Mouse (Mus musculus) bone marrow, adult 2 months (tissue): ENCODE data around the gene Hils1.
A peak's percentile ranks its signal among the peaks of the same experiment; 100 is the strongest.

Source experiments
- CTCF ChIP-seq: fragments of 200-500 bp; IDR thresholded peaks from 2 replicates; pipeline ENCODE4 v1.5.1; 2011; ENCODE audit warnings: low read length, control low read depth; ENCODE audit not compliant: control insufficient read depth, insufficient read depth
- POLR2A ChIP-seq: fragments of 200-500 bp; IDR thresholded peaks from 2 replicates; pipeline ENCODE4 v1.6.1; 2011; ENCODE audit warnings: low read depth, mild to moderate bottlenecking, control low read depth, low read length, borderline replicate concordance; ENCODE audit not compliant: control insufficient read depth

DNA sequence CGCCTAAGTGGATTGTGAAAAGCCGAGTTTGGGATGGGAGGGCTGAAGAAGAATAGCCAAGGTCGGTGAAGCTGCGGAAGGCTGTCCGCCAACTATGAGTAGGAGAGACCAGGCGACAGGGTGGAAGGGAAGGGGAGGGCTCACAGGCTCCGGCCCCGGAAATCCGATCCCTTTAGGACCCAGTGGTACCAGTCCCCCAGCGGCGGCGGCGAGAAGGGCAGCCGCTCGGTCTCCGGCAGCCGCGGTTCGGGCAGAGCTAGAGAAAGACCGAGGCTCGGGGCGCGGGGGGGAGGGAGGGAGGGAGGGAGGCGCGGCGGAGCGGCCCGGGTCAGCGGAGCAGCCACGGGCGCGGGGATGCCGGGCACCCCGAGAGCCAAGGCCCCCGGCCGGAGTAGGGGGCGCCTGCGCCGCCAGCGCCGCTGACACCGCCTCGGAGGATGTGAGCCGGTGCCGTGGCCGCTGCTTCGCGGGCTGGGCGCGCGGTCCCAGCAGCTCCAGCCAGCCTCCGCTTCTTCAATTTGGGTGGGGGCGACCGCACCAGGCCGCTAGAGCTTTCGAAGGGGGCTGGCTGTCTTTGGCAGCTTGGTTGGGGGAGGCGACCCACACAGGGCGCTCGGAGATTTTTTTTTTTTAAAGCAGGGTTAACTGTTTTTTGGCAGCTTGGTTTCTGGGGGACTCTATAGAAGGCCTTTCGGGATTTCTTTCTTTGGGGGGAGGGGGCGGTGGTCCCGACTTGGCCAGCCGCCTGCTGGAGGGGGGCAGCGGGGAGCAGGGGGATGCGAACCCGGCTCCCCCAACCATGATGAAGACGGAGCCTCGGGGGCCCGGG lies 23.6 kb downstream of the Hils1 start, which contains the start of gene Ppp1r9b:
- peak; percentile 67 for TF ChIP-seq CTCF
- peak; percentile 75 for TF ChIP-seq POLR2A
